Mouse (Mus musculus) macrophage (primary cell): ENCODE measurements around the gene Fam89b. TPM values are rescaled to one million over a fixed set of nuclear protein-coding genes. Genes with fewer than 3 reads are reported as not detected.

Experiments
- H3K27ac ChIP-seq: fragments of 350-480 bp; formaldehyde crosslinking; 2 replicates; pipeline ENCODE4 v1.9.0; 2021
- H3K36me3 ChIP-seq: fragments of 350-480 bp; formaldehyde crosslinking; 2 replicates; pipeline ENCODE4 v1.9.0; 2021; ENCODE audit errors: inconsistent target
- H3K4me3 ChIP-seq: fragments of 350-480 bp; formaldehyde crosslinking; 2 replicates; pipeline ENCODE4 v1.9.0; 2021; ENCODE audit errors: inconsistent target
- H3K79me2 ChIP-seq: fragments of 350-480 bp; formaldehyde crosslinking; 2 replicates; pipeline ENCODE4 v1.9.0; 2021; ENCODE audit errors: inconsistent target
- WGBS: methylation state at CpG from one replicate; pipeline ENCODE4 v1.1.7; 2026; ENCODE audit warnings: inconsistent platforms; ENCODE audit not compliant: missing documents; 5-methylcytosine and 5-hydroxymethylcytosine counted together
- polyA plus RNA-seq: library from polyadenylated mRNA; stranded (reverse); fragments of 250-400 nt; gene quantifications from 3 replicates; pipeline ENCODE4 v1.2.4, GENCODE M21; 2018; ENCODE audit warnings: inconsistent platforms

Gene Fam89b
- polyA plus RNA-seq, 1 experiment from 2014 or later = 73.7 TPM

DNA sequence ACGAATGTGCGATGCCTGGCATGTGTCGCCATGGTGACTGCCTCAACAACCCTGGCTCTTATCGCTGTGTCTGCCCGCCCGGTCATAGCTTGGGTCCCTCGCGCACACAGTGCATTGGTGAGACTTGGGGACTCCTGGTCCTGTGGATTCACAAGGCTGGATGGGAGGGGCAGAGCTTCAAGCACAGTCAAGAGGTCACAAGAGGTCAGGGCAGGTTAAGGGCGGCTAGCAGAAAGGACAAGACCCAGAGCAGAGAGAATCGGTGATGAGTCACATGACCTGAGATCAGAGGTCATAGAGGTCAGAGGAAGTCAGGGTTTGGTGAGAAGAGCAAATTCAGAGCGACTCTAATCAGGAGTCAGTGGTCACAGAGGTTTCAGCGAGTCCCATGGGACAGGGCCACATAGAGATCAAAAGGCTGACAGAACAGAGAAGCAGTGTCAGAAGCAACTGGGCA lies 17.5 kb upstream of the Fam89b start:
- Histone ChIP-seq H3K27ac (no peak overlapping the region), H3K4me3 (no peak overlapping the region), H3K36me3 (no peaks in the 10 kb centered on the region), H3K79me2 (no peaks in the 10 kb centered on the region)
- 87% methylated on average over 12 of the region's 12 CpGs for WGBS

DNA sequence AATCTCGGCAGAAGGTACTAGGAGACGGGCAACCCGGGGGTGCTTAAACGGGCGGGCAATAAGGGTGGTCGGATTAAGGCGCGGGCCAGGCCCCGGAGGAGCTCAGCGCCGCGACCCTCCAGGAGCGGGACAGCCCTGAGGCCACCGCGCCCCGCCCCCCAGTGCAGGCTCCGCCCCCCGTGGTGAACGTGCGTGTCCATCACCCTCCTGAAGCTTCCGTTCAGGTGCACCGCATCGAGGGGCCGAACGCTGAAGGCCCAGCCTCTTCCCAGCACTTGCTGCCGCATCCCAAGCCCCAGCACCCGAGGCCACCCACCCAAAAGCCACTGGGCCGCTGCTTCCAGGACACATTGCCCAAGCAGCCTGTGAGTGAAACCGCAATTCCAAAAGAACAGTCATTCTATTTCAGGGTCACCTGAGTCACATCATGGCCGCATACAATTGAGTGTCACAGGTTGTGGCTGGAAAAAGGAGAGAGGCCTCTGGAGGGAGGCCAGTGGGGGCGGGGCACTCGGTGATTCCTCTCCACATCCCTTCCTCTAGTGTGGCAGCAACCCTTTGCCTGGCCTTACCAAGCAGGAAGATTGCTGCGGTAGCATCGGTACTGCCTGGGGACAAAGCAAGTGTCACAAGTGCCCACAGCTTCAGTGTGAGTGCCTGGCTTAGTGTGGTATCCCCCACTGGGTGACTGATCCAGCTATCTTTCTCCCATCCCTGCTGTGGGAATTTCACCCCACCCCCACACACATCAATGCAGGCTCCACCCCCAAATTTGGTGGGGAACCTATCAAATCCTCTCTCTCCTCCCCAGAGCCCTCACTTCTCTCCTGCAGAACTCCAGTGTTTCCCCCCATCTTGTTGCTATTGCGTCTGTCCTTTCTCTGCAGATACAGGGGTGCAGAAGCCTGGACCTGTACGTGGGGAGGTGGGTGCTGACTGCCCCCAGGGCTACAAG lies 16.6 kb upstream of the Fam89b start:
- no peaks in the 10 kb centered on the region for H3K79me2 ChIP-seq
- no peaks in the 10 kb centered on the region for H3K36me3 ChIP-seq
- 66% methylated on average over 26 of the region's 36 CpGs for WGBS
- no peak overlapping the region for H3K4me3 ChIP-seq
- H3K27ac ChIP-seq = no peak overlapping the region

DNA sequence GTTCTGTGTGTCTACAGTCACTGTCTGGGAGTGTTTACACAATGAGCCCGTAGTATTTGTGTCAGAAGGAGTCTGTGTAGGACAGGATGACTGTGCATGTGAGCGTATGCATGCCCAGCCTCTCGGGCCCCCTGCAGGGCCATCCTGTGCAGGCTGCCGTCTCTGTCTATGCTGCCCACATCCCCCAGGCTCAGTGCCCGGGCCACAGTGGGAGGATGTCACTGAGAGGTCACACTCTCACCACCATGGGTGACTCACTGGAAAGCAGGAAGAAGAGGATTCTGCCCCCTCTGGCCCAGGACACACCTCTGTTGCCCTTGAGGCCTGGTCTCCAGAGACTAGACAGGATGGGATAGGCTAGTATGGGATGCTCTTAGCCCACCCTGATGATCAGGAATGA lies 14.1 kb upstream of the Fam89b start:
- Histone ChIP-seq H3K4me3 (no peak overlapping the region), H3K36me3 (no peaks in the 10 kb centered on the region), H3K27ac (no peak overlapping the region), H3K79me2 (no peaks in the 10 kb centered on the region)
- WGBS = 34% methylated on average over 5 of the region's 5 CpGs

DNA sequence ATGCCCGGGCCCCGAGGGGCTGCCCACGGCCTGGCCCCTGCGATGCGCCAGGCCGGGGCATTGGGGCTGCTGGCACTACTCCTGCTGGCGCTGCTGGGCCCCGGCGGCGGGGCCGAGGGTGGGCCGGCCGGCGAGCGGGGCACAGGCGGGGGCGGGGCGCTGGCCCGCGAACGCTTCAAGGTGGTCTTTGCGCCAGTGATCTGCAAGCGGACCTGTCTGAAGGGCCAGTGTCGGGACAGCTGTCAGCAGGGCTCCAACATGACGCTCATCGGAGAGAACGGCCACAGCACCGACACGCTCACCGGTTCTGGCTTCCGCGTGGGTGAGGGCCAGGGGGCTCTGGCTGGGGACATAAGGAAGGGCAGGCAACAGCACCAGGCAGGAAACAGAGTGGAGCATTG lies 12.8 kb upstream of the Fam89b start:
- Histone ChIP-seq H3K79me2 (no peaks in the 10 kb centered on the region), H3K36me3 (no peaks in the 10 kb centered on the region), H3K4me3 (no peak overlapping the region), H3K27ac (no peak overlapping the region)
- 27% methylated on average over 30 of the region's 32 CpGs for WGBS

DNA sequence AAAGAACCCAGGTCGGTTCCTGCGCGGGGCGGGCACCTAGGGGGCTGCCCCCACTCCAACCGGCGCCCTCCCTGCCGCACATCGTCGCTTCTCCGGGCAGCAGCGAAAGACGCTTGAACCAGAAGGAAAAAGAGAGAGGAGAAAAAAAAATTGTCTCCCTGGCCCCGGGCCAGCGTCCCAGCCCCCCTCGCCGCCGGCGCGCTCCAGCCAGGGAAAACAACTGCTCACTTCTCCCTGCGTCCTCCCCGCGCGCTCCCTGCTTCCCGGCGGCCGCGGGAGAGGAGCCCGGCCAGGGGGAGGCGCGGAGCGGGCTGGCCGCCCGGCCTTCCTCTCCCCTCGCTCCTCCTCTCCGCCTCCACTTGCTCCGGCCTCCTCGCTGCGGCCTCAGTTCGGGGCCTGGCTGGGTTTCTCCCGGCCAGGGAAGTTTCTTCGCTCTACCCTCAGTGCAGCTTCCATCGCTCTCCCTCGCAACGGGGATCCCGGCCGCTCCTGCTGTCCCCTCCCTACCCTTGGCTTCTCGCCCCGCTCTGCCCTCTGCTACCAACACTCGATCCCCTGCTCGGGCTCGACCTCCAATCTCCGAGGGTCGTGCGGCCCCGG lies 12.3 kb upstream of the Fam89b start:
- WGBS = 3% methylated on average over 52 of the region's 55 CpGs
- no peaks in the 10 kb centered on the region for H3K79me2 ChIP-seq
- no peak overlapping the region for H3K4me3 ChIP-seq
- no peak overlapping the region for H3K27ac ChIP-seq
- H3K36me3 ChIP-seq = no peaks in the 10 kb centered on the region

DNA sequence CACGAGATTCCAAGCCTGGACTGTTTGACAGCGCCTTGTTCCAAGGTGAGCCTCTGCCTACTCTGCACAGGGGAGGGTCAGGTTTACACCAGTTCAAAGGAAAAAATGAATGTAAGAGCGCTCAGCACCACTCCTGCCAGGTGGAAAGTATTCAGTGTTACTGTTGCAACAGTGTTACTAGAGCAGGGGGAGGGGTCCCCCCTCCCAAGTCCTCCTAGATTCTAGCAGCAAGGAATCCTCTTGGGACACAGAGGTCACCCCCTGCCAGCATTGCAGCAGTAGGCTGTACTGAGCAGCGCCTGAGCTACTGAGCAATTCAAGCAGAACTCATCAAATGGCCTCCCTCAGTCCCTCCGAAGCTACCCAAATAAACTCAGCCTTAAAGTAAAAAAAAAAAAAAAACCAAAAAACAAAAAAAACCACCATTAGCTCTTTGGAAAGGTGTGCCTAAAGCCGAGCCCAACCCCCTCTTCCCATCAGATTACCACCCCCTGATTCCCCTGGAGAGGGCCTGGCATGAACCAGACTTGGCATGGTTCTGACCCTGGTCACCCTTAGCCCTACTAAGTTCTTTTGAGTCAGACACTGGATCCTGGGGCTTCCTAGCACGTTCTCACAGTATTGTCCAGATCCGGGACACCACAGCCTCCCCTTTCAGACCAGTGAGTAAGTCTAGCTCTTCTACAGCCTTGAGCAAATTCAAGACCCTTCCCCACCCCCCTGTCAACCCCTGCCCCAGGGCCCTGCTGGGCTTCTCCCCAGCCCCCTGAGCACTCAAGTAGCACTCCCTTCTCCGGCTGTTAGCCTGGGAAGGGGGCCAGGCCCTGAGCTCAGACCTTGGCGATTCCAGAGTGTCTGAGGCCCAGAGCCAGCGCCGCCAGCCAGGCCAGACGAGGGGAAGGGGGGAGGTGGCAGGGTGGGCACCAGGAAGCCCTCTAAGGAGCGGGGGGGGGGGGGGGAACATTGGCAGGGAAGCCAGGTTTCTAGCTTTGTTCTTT lies 11.2 kb upstream of the Fam89b start, which contains the start of gene Ltbp3:
Gene Ltbp3 (plus strand): TSS at position 585 of the 998 bp plus-strand sequence.
- Histone ChIP-seq H3K4me3 (no peak within 1 kb of the TSS), H3K27ac (no peak within 1 kb of the TSS), H3K79me2 (no peaks in the 10 kb centered on the region), H3K36me3 (no peaks in the 10 kb centered on the region)
- 84% methylated on average over 13 of the region's 14 CpGs for WGBS

DNA sequence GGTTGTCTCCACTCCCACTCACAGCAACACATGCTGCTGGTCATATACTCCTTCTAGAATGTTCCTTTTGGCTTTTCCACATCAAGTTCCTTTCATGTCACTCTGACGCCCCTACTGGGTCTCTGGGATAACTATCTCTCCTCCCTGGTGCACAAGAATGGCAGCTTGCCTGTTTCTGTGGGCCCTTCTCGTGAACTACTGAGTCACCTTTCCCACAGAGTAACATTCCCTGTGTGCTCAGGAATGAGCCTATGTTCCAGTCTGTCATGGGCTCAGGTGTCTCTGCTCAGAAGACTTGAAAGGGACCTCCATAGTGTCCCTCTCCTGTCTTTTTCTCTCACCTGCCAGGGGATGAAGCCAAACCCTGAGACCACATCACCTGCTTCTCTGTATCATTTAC lies 10.0 kb upstream of the Fam89b start:
- WGBS = 81% methylated on average over 2 of the region's 2 CpGs
- H3K4me3 ChIP-seq = no peak overlapping the region
- no peak overlapping the region for H3K27ac ChIP-seq
- H3K79me2 ChIP-seq = no peaks in the 10 kb centered on the region
- no peaks in the 10 kb centered on the region for H3K36me3 ChIP-seq

DNA sequence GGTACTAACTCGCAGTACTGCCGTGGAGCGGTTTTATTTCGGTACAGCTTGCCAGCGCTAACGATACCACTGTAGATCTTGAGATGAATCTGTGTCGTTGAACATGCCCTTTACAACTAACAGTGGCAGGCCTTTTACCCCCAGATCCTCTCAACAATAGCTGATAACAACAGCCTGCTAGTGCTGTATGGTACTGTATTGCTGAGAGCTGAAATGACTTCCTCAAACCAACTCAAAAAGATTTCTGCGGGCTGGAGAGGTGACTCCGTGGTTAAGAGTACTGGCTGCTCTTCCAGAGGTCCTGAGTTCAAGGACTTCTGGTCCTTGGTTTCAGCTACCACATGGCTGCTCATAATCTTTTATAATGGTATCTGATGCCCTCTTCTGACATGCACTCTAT lies 4.9 kb upstream of the Fam89b start:
- WGBS = 74% methylated on average over 8 of the region's 9 CpGs
- Histone ChIP-seq H3K4me3 (no peak overlapping the region), H3K36me3 (no peaks in the 10 kb centered on the region), H3K79me2 (peaks cover 15% of the 10 kb centered on the region; the same call in 1 of the 2 replicates), H3K27ac (no peak overlapping the region)

DNA sequence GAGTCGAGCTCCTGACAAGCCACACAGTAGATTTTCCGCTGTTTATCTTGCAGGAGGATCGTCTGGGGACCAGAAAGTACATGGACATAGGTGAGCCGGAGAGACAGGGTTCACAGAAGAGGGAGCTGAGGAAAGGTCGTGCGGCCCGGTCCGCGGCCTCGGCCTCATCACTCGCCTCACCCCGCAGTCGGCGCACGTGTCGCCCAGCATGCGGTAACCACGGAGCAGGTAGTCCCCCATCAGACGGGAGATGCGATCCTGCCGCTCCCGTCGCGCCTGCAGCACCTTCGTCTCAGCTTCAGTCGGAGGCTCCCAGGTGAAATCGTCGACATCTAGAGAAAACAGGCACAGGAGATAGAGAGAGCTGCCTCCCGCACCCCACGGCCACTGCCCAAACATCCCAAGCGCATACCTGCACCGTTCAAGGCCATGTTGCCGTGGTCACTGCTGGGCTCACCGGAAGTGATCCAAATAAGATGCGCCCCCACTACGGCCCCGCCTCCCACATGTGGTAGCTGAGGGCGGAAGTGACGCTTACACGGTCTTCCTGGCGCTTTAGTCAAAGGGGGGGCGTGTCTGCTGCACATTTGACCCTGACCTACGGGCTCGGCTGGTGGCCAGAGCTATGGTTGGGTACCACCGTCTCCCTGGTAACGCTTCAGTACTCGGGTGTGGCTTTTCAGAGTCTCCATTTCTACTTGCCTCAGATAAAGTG lies 2.0 kb upstream of the Fam89b start:
- no peaks in the 10 kb centered on the region for H3K36me3 ChIP-seq
- H3K27ac ChIP-seq = no peak overlapping the region
- H3K79me2 ChIP-seq = peaks cover 38% of the 10 kb centered on the region
- 2% methylated on average over 47 of the region's 47 CpGs for WGBS
- peak overlapping the region; percentile 64 for H3K4me3 ChIP-seq

DNA sequence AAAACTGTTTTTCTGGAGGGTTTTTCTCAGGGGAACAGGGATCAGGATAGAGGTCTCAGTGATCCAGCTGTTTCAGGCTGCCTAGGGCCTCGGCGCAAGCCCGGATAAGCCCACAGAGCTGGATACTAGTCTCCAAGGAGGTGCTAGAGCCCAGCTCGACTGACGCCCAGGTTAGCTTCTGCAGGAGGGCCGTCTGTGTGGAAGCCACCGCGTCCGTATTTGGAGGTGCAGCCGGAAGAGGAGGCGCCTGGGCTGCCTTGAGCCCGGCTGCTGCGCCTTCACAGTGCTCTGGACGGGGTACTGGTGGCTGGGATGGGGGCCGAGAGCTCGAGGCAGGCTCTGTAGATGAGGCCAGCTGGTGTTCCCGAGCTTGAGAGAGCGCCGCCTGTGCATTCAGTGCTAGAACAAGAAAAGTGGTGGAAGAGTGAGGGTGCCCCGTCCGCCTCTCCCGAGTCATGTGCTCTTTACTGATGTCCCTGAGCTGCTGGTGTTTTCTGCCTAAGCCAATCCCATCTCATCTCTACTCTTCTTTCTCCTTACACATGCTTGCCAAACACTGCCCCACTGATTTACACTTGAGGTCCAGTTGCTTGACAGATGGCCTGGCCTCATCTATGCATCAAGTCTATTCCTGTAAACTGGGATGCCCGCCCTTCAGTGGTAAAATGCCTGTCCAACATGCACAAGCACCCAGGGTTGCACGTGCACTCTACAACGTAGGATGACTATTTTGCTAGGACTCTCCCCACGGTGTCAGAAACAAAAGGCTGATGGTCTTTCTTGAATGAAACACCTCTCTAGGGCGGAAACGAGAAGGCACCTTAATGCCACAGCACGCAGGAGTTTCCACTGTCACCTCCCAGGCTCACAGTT lies 1.1 kb upstream of the Fam89b start:
- 82% methylated on average over 26 of the region's 29 CpGs for WGBS
- no peak overlapping the region for H3K27ac ChIP-seq
- no peaks in the 10 kb centered on the region for H3K36me3 ChIP-seq

DNA sequence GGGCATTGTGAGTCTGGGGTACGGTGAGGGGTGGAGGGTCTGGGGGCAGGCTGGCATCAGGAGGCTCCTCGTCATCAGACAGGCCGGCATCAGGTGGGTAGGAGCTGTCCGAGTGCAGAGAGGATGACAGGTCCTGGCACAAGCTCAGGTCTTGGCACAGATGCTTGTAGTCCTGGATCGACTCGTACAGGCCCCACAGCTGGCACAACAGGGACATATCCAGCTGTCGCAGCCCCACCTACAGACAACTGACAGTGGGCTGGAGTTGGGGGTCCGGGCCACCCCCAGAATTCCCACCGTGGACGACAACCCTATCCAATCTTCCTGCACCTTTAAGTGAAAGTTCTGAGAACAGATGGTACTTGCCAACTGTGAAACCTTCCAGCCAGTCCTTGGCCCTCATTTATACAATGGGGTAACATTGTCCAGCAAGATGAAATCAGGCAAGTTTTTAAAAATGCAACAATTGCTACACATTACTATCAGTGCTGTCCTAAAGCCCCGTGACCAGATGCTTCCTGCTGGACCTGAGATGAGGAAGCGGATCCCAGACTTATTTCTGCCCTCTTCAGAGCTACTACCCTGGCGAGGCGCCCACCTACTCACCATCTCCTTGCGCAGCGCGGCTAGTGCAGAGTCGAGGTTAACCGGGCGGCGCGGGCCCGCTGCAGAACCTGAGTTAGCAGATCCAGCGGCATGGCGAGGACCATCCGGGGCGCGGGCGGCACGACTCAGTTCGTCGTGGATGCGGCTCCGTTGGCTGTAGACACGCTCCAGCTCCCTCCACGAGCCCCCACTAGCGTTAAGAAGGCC lies 616 bp downstream of the Fam89b start:
- H3K79me2 ChIP-seq = peaks cover 58% of the 10 kb centered on the region
- H3K27ac ChIP-seq = peak overlapping the region; percentile 100
- no peaks in the 10 kb centered on the region for H3K36me3 ChIP-seq
- H3K4me3 ChIP-seq = peak overlapping the region; percentile 96
- WGBS = 14% methylated on average over 31 of the region's 37 CpGs

More for the DNA sequence above, 1.1 kb upstream of the Fam89b start:
- Histone ChIP-seq H3K79me2 (peaks cover 45% of the 10 kb centered on the region), H3K4me3 (peak overlapping the region; percentile 64)

DNA sequence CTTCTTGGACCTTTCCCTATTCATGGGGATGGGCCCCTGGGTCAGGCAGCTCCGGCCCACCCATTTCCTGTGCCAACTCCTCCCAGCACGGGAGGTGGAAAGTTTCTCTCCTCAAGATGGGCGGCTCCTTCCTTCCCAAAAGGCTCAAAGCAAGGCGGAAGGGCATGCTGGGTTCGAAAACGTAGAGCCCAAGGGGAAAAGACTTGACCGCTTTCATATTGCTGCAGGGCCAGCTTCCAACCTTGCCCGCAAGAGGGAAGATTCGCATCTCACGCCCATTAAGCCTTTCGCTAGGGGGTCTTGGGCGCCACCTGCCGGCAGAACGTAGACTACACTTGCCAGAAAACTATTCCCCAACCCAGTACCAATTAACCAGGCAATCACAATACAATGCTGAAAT lies 1.8 kb downstream of the Fam89b start:
- 0% methylated on average over 13 of the region's 14 CpGs for WGBS
- no peaks in the 10 kb centered on the region for H3K36me3 ChIP-seq
- H3K79me2 ChIP-seq = peaks cover 70% of the 10 kb centered on the region
- peak overlapping the region; percentile 96 for H3K4me3 ChIP-seq
- peak overlapping the region; percentile 100 for H3K27ac ChIP-seq
